Comparison of ENCODE assay signal across 8 mouse cellular contexts in genomic region chr12:21418621-21419131, GRCm38 (mm10). TPM values are rescaled to one million over a fixed set of nuclear protein-coding genes. Genes with fewer than 3 reads are reported as not detected.
DNase-seq lines count a peak whose midpoint lies in the region; ATAC-seq and TF ChIP-seq lines count a peak whose summit lies in the region.

No protein-coding gene starts in this region.

- H3K79me2 ChIP-seq in heart, adult 2 months (replicated peaks; ENCODE audit: control insufficient read depth, insufficient read depth, low read length), result peaks cover 2% of the 10 kb centered on the region; the same call in 1 of the 2 replicates

- no peak for TF ChIP-seq POLR2A in heart, adult 2 months (IDR thresholded peaks at IDR 0.05; ENCODE audit: insufficient read depth, low read depth, low read length)
- no peak for TF ChIP-seq POLR2A in brain, embryonic 14.5 days (IDR thresholded peaks at IDR 0.05; ENCODE audit: borderline replicate concordance, extremely low read depth, insufficient read depth, insufficient read length, poor library complexity, severe bottlenecking)

- peak overlapping the region; percentile 99; the same call in 1 of the 2 replicates for H3K27ac ChIP-seq in heart, adult 2 months
- 0 out of 2 replicates have a peak overlapping the region, but pooled peaks have one; percentile 8 for H3K27ac ChIP-seq in heart, embryonic 12.5 days (ENCODE audit: poor library complexity, severe bottlenecking)
- peak overlapping the region; percentile 100 for H3K27ac ChIP-seq in neural tube, embryonic 14.5 days (ENCODE audit: low read depth, low read length)

- H3K4me3 ChIP-seq in heart, adult 2 months, result no peak overlapping the region; the same call in 1 of the 2 replicates
- 0 out of 2 replicates have a peak overlapping the region, but pooled peaks have one; percentile 83 for H3K4me3 ChIP-seq in heart, embryonic 12.5 days
- peak overlapping the region; percentile 96 for H3K4me3 ChIP-seq in neural tube, embryonic 14.5 days (ENCODE audit: low read depth, low read length)

- peaks cover 24% of the 10 kb centered on the region for H3K36me3 ChIP-seq in heart, adult 2 months (ENCODE audit: control insufficient read depth, insufficient read depth, low read length)
- peaks cover 16% of the 10 kb centered on the region for H3K36me3 ChIP-seq in heart, embryonic 12.5 days
- 0 out of 2 replicates have a peak, but pooled peaks cover 3% of the 10 kb centered on the region for H3K36me3 ChIP-seq in neural tube, embryonic 14.5 days (ENCODE audit: control insufficient read depth, insufficient read depth, low read length)

- H3K4me2 ChIP-seq in heart, embryonic 12.5 days, result peak overlapping the region; percentile 68
- peak overlapping the region; percentile 58 for H3K4me2 ChIP-seq in neural tube, embryonic 14.5 days (ENCODE audit: low read depth, low read length)

- intact Hi-C loops in heart, adult 2 months (cut with DNase I), result loop anchor here (5.0 kb wide), 1 partner anchor 104 kb away; no protein-coding TSS in a partner anchor
- intact Hi-C loops in left cerebral cortex, postnatal 36 days (cut with DNase I), result loop anchor here (10.0 kb wide), 1 partner anchor 96 kb away; no protein-coding TSS in a partner anchor

- ATAC-seq in heart, embryonic 12.5 days (ENCODE audit: insufficient number of reproducible peaks, low FRiP score), result no peak
- no peak for ATAC-seq in neural tube, embryonic 14.5 days (ENCODE audit: low read depth)

- H3K4me1 ChIP-seq in heart, adult 2 months (ENCODE audit: control insufficient read depth, insufficient read depth, low read length), result peaks cover 5% of the 10 kb centered on the region
- H3K4me1 ChIP-seq in heart, embryonic 12.5 days (replicated peaks), result peaks cover 16% of the 10 kb centered on the region
- H3K4me1 ChIP-seq in neural tube, embryonic 14.5 days (ENCODE audit: control insufficient read depth, insufficient read depth, low read length), result peaks cover 13% of the 10 kb centered on the region; the same call in 1 of the 2 replicates

- H3K9ac ChIP-seq in heart, adult 2 months (ENCODE audit: low read depth, low read length), result no peak overlapping the region
- H3K9ac ChIP-seq in heart, embryonic 12.5 days, result peak overlapping the region; percentile 45; the same call in 1 of the 2 replicates
- H3K9ac ChIP-seq in neural tube, embryonic 14.5 days (replicated peaks; ENCODE audit: low read depth, low read length), result peak overlapping the region; percentile 58; the same call in 1 of the 2 replicates

- TF ChIP-seq CTCF in heart, adult 2 months (IDR thresholded peaks at IDR 0.05), result no peak
- no peak for TF ChIP-seq CTCF in brain, embryonic 14.5 days (IDR thresholded peaks at IDR 0.05; ENCODE audit: borderline replicate concordance, extremely low read depth, insufficient read depth, insufficient read length)

- H3K27me3 ChIP-seq in heart, adult 2 months (ENCODE audit: control insufficient read depth, insufficient read depth, low read length), result no peaks in the 10 kb centered on the region
- H3K27me3 ChIP-seq in heart, embryonic 12.5 days (replicated peaks), result no peaks in the 10 kb centered on the region
- no peaks in the 10 kb centered on the region for H3K27me3 ChIP-seq in neural tube, embryonic 14.5 days (ENCODE audit: control insufficient read depth, insufficient read depth, low read length)

- no peak for TF ChIP-seq EP300 in heart, adult 2 months (IDR thresholded peaks at IDR 0.05; ENCODE audit: insufficient read depth, low read depth, low read length)

- WGBS in heart, adult 2 months, result 41% methylated on average over 11 of the region's 11 CpGs
- WGBS in heart, embryonic 12.5 days, result 33% methylated on average over 11 of the region's 11 CpGs
- 30% methylated on average over 11 of the region's 11 CpGs for WGBS in neural tube, embryonic 14.5 days

- no peaks in the 10 kb centered on the region for H3K9me3 ChIP-seq in heart, embryonic 12.5 days (replicated peaks)
- H3K9me3 ChIP-seq in neural tube, embryonic 14.5 days (ENCODE audit: control insufficient read depth, low read length), result no peaks in the 10 kb centered on the region

- DNase-seq in heart, adult 2 months, result peak; percentile 12 to 27
- no peak for DNase-seq in heart, adult 8-10 months (ENCODE audit: low spot score)
- peak; percentile 6 for DNase-seq in CD4-positive helper T cell, adult 2 months (ENCODE audit: low read depth, low spot score)
- DNase-seq in brain, embryonic 14.5 days (ENCODE audit: low read depth), result peak; percentile 35
- peak; percentile 17 to 31 for DNase-seq in left cerebral cortex, postnatal 36 days (ENCODE audit: low spot score in 2 of 2)
- DNase-seq in c-Kit-positive CD71-positive TER-119-positive erythroid progenitor cells, embryonic 14.5 days (ENCODE audit: low spot score), result no peak

RNA-seq across cellular contexts. Expression of gene Ywhaq, which starts 1.2 kb away (rescaled TPM):
- 10 to 100 TPM; 65.8 to 74.6 TPM for total RNA-seq in heart, adult 2 months (2021)
- 27.7 and 43.2 TPM in 2 replicates for polyA plus RNA-seq in heart, adult 2 months (2012; rRNA removed)
- total RNA-seq in heart, adult 8-10 months (2022), result 10 to 100 TPM; 52.2 to 54.3 (median 53.1) TPM
- polyA plus RNA-seq in brain, embryonic 14.5 days (2012; rRNA removed), result 440 and 488 TPM in 2 replicates
- polyA plus RNA-seq in heart, embryonic 12.5 days (2016; fragmentation: Nextera tagmentation; extraction: Ambion mirVana), result 558 and 566 TPM in 2 replicates
- total RNA-seq in left cerebral cortex, postnatal 36 days (2021), result 100 to 1,000 TPM; 430 to 485 TPM
- polyA plus RNA-seq in neural tube, embryonic 14.5 days (2014; fragmentation: Nextera tagmentation; extraction: Ambion mirVana), result 1,141 and 1,156 TPM in 2 replicates

RNA-seq across cellular contexts. Expression of gene Adam17, which starts 45.2 kb away (rescaled TPM):
- total RNA-seq in heart, adult 2 months (2021), result 10 to 100 TPM; 39.2 to 43.8 TPM
- polyA plus RNA-seq in heart, adult 2 months (2012; rRNA removed), result 27.9 and 81.6 TPM in 2 replicates
- total RNA-seq in heart, adult 8-10 months (2022), result 10 to 100 TPM; 34.4 to 56.3 (median 43.4) TPM
- polyA plus RNA-seq in brain, embryonic 14.5 days (2012; rRNA removed), result 18.3 and 22.2 TPM in 2 replicates
- 38.6 and 39.9 TPM in 2 replicates for polyA plus RNA-seq in heart, embryonic 12.5 days (2016; fragmentation: Nextera tagmentation; extraction: Ambion mirVana)
- total RNA-seq in left cerebral cortex, postnatal 36 days (2021), result 10 to 100 TPM; 15.3 to 21.5 TPM
- polyA plus RNA-seq in neural tube, embryonic 14.5 days (2014; fragmentation: Nextera tagmentation; extraction: Ambion mirVana), result 16.8 and 21.4 TPM in 2 replicates

Comparison
In these comparisons a context has a peak if more than half of its experiments do, and no peak if none do; other contexts are left out.
1. DNase-seq: peak in heart, adult 2 months (2 of 2), CD4-positive helper T cell, adult 2 months (single experiment), brain, embryonic 14.5 days (single experiment) and left cerebral cortex, postnatal 36 days (2 of 2); none in heart, adult 8-10 months (single experiment) and c-Kit-positive CD71-positive TER-119-positive erythroid progenitor cells, embryonic 14.5 days (single experiment).
2. H3K27ac ChIP-seq: peak in every context shown above with its lines; median percentile 100 in neural tube, embryonic 14.5 days; 99 in heart, adult 2 months; 8 in heart, embryonic 12.5 days.